Mouse (Mus musculus) gonadal fat pad, adult 2 months (tissue): ENCODE data around the gene Lrrn2. TPM values are rescaled to one million over a fixed set of nuclear protein-coding genes. Genes with fewer than 3 reads are reported as not detected.

Experiments used
- DNase-seq: peaks from one replicate; pipeline ENCODE4 v3.0.0-alpha.2; 2012; ENCODE audit warnings: low read depth
- polyA plus RNA-seq: library from polyadenylated mRNA; depleted of rRNA; stranded (reverse); fragments of >200 nt; gene quantifications from 2 replicates; pipeline ENCODE4 v1.2.3, GENCODE M21; 2012; rRNA removed

Gene Lrrn2
- 5.2 and 8.2 TPM in 2 replicates for polyA plus RNA-seq

- no peak for DNase-seq
These were observed at the start of gene Lrrn2 for GRCm38 (mm10) chr1:132880161-132881005. TSS of gene Lrrn2 (plus strand) at chr1:132880273.

GRCm38 (mm10) chr1:132831963-132832362 lies 48.1 kb upstream of the Lrrn2 start:
- DNase-seq = no peak

- DNase-seq = no peak
These were observed 46.0 kb upstream of the Lrrn2 start for GRCm38 (mm10) chr1:132834037-132834436.

- no peak for DNase-seq
These were observed 43.2 kb upstream of the Lrrn2 start for GRCm38 (mm10) chr1:132836895-132837294.

- DNase-seq = no peak
These were observed 42.4 kb upstream of the Lrrn2 start for GRCm38 (mm10) chr1:132837691-132838090.

- no peak for DNase-seq
These were observed 41.7 kb upstream of the Lrrn2 start for GRCm38 (mm10) chr1:132838371-132838770.

- DNase-seq = no peak
These were observed 36.5 kb upstream of the Lrrn2 start for GRCm38 (mm10) chr1:132843612-132844011.

- DNase-seq = peak; percentile 5
These were observed 35.8 kb upstream of the Lrrn2 start for GRCm38 (mm10) chr1:132844088-132844804.

- DNase-seq = no peak
These were observed 34.3 kb upstream of the Lrrn2 start for GRCm38 (mm10) chr1:132845766-132846165.

- DNase-seq = no peak
These were observed 29.3 kb upstream of the Lrrn2 start for GRCm38 (mm10) chr1:132850809-132851208.

GRCm38 (mm10) chr1:132851296-132851695 lies 28.8 kb upstream of the Lrrn2 start:
- no peak for DNase-seq

- no peak for DNase-seq
These were observed 28.3 kb upstream of the Lrrn2 start for GRCm38 (mm10) chr1:132851771-132852170.

- DNase-seq = no peak
These were observed 26.8 kb upstream of the Lrrn2 start for GRCm38 (mm10) chr1:132853312-132853711.

- DNase-seq = no peak
These were observed 21.3 kb upstream of the Lrrn2 start for GRCm38 (mm10) chr1:132858516-132859383.

- no peak for DNase-seq
These were observed 15.9 kb upstream of the Lrrn2 start for GRCm38 (mm10) chr1:132864220-132864619.

GRCm38 (mm10) chr1:132865585-132865984 lies 14.5 kb upstream of the Lrrn2 start:
- DNase-seq = no peak

GRCm38 (mm10) chr1:132870327-132870726 lies 9.7 kb upstream of the Lrrn2 start:
- DNase-seq = no peak

GRCm38 (mm10) chr1:132878951-132879610 lies 992 bp upstream of the Lrrn2 start:
- no peak for DNase-seq

- DNase-seq = no peak
These were observed 292 bp upstream of the Lrrn2 start for GRCm38 (mm10) chr1:132879801-132880160.

- no peak for DNase-seq
These were observed 1.1 kb downstream of the Lrrn2 start for GRCm38 (mm10) chr1:132881041-132881761.

- no peak for DNase-seq
These were observed 1.8 kb downstream of the Lrrn2 start for GRCm38 (mm10) chr1:132881836-132882235.
